Mouse (Mus musculus) neural tube, embryonic 10.5 days (tissue): Measurements from ENCODE around the gene Rho.

ENCODE experiments used
- DNase-seq: peaks from one replicate; pipeline ENCODE4 v3.0.0-alpha.2; 2017; ENCODE audit warnings: low spot score; ENCODE audit errors: extremely low spot score

The Rho gene

GRCm38 (mm10) chr6:115956418-115956921 lies 24.9 kb downstream of the Rho start:
- no peak for DNase-seq

- peak; percentile 34 for DNase-seq
Measured at GRCm38 (mm10) chr6:115956922-115957601, 25.5 kb downstream of the Rho start.

GRCm38 (mm10) chr6:115957681-115958080 lies 26.1 kb downstream of the Rho start:
- no peak for DNase-seq

GRCm38 (mm10) chr6:115958445-115958844 lies 26.9 kb downstream of the Rho start:
- DNase-seq: no peak

- DNase-seq: no peak
Measured at GRCm38 (mm10) chr6:115959151-115959691, 27.7 kb downstream of the Rho start.

- no peak for DNase-seq
Measured at GRCm38 (mm10) chr6:115960322-115960721, 28.8 kb downstream of the Rho start.

GRCm38 (mm10) chr6:115961743-115962142 lies 30.2 kb downstream of the Rho start:
- no peak for DNase-seq

- peak; percentile 46 for DNase-seq
Measured at GRCm38 (mm10) chr6:115962439-115963085, 31.0 kb downstream of the Rho start.

GRCm38 (mm10) chr6:115963656-115964055 lies 32.1 kb downstream of the Rho start:
- no peak for DNase-seq

- no peak for DNase-seq
Measured at GRCm38 (mm10) chr6:115966227-115966966, 34.8 kb downstream of the Rho start.

GRCm38 (mm10) chr6:115967291-115967880 lies 35.8 kb downstream of the Rho start:
- no peak for DNase-seq

- no peak for DNase-seq
Measured at GRCm38 (mm10) chr6:115968086-115968485, 36.5 kb downstream of the Rho start.

GRCm38 (mm10) chr6:115968700-115969099 lies 37.2 kb downstream of the Rho start:
- no peak for DNase-seq

GRCm38 (mm10) chr6:115969103-115969502 lies 37.6 kb downstream of the Rho start:
- DNase-seq: no peak

GRCm38 (mm10) chr6:115969952-115970351 lies 38.4 kb downstream of the Rho start:
- DNase-seq: no peak

GRCm38 (mm10) chr6:115971273-115972060 lies 39.9 kb downstream of the Rho start:
- no peak for DNase-seq

- DNase-seq: no peak
Measured at GRCm38 (mm10) chr6:115972083-115972764, 40.7 kb downstream of the Rho start.

- DNase-seq: no peak
Measured at GRCm38 (mm10) chr6:115973139-115973875, 41.8 kb downstream of the Rho start.

GRCm38 (mm10) chr6:115973881-115974662 lies 42.5 kb downstream of the Rho start:
- no peak for DNase-seq
